Mouse (Mus musculus) adrenal gland, postnatal 25 days (tissue): ENCODE data around the gene Gm11733. TPM values are rescaled to one million over a fixed set of nuclear protein-coding genes. Genes with fewer than 3 reads are reported as not detected.
"Not testable (repeated sequence)": the region's sequence is repeated elsewhere in the genome, so short reads cannot be mapped to it uniquely, and the experiment has no call there.

ENCODE experiments used
- DNase-seq: peaks from one replicate; pipeline ENCODE4 v3.0.0; 2021; ENCODE audit warnings: mixed read lengths
- long read RNA-seq: library from polyadenylated mRNA; stranded (forward); transcript quantifications from one replicate; pipeline ENCODE4 v2.0.0, GENCODE M21; 2021
- total RNA-seq: library from RNA; stranded (reverse); gene quantifications from 2 replicates; pipeline ENCODE4 v1.2.3, GENCODE M21; 2021

Gm11733 gene
- not detected in 2 replicates for total RNA-seq
- long read RNA-seq, result 0 reads

DNA sequence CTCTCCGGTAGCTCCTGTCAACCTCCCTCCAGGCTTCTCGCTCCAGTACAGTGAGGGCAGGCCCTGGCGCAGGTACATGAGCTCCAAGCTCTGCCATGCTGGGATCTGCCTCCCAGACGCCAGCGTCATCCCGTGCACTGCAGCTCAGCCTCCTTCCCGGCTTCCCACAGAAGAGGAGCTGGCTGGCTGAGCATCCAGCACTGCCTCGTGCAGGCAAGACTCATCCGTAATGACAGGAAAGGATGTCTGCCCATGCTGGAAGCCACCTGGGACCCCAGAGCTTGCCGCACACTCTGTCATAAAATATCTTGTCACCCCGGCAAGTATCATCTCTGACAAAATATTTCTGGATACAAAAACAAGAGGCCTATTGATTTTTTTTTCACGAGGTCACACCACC is at the start of gene Gm11733:
Gene Gm11733, plus strand, starts transcription at position 171 of the 400 bp plus-strand sequence.
- DNase-seq, result no peak

GRCm38 (mm10) chr11:117436401-117437109 is 47.6 kb upstream of the Gm11733 start:
- peak; percentile 57 for DNase-seq

DNA sequence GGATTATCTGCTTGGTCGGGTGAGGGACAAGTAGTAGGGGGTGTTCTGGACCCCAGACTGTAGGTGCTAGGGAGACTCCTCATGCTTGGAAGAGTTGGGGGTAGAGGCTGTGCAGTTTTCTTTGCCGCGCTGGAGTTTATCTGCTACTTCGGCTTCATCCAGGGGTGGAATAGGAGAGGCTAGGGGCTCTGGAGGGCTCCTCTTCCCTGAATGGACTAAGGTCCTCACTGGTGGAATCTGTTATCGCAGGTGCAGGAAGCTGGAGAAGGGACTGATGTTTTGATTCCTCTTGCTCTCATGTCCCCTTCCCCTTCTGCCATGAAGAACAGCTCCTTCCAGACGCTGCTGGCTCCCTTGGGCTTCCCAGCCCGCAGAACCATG is 47.1 kb upstream of the Gm11733 start:
- no peak for DNase-seq

DNA sequence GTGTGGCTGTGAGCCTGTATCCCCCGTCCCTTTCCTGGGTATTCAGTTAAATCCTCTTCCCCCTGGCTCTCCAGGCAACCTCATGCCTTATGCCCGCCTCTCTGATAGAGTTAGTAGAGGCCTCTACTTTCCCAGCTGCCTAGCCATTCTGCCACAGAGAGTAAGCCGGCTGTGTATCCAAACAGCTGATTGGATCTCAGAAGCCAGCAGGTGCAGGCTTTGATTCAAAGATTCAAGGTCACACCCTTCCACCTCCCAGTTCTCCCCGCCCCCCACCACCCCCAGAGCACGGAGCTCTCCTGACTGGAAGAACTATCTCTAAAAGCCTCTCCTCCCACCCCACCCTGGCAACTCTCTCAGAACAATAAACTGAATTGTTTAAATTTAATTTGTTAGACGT is 45.8 kb upstream of the Gm11733 start:
- no peak for DNase-seq

DNA sequence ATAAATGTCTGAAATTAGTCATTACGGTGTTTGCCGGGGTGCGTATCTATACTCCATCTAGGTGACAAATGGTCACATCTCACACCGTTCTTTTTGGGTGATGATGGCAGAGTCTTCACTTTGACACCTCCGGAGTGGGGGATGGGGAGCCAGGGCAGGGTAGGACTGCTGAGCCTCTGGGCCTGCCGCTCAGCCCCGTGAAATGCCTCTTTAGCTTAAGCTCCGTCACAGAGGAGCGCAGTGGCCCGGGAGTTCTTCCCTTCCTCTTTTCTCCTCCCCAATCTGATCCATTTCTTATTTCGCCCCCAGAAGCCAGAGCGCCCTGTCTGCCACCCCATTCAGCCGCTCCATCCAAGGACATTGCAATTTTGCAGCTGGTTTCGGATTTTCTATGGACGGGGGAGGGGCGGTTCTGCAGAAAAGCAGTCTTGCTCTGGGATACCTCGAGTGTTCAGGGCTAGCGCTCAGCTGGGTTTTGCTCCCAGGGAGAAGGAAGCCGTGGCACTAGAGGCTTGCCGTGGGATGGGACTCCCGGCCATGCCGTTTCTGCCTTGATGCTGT is 43.2 kb upstream of the Gm11733 start:
- no peak for DNase-seq

DNA sequence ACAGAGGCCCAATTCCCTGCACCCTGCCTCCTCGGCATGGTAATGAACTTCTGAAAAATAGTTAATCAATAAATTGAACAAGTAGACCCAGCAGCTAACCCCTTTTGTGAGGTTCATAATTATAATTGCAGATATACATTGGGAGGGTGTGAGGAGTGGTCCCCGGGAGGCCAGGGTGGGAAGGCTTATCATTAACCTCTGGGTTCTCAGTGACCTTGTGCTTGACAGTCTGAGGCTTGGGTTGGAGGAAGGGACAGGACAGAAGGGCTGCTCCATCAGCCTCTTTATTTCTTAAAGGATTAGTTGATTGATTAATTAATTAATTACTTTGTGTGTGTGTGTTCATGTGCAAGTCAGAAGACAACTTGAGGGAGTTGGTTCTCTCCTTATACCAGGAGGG is 40.1 kb upstream of the Gm11733 start:
- DNase-seq, result no peak

DNA sequence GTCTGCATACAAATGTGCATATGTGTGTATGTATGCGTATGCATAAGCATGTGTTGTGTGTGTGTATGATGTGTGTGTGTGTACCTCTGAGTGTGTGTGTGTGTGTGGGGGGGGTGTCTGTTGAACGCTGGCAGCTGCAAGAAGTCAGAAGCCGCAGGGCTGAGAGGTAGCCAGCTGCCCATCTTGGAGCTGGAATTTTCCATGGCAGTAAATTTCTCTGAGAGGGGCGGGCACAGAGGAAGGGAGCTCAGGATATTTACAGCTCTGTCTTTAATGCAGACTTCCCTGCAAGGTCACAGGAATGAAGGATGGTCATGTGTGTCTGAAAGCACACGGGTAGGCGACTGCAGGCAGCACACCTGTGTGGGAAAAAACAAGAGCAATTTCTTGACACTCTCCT is 38.5 kb upstream of the Gm11733 start:
- DNase-seq, result no peak

DNA sequence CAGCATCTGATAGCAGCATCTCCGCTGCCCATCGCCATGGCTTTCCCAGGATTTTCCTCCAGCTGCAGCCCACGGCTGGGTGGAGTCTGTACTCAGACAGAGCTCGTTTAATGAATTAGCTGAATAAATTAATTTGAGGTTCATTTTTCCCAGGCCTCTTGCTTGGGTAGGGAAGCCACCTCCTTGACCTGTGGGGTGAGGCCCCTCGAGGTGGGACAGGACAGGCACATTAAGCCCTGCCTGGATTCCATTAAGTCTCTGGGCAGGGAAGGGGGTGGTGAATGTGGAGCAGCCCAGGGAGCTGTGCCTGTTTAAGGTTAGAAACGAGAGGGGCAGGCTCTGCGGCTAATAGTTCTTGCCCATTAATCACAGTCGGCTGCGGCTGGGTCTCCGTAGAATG is 30.1 kb upstream of the Gm11733 start:
- DNase-seq, result no peak

GRCm38 (mm10) chr11:117459148-117459547 is 25.0 kb upstream of the Gm11733 start:
- no peak for DNase-seq

DNA sequence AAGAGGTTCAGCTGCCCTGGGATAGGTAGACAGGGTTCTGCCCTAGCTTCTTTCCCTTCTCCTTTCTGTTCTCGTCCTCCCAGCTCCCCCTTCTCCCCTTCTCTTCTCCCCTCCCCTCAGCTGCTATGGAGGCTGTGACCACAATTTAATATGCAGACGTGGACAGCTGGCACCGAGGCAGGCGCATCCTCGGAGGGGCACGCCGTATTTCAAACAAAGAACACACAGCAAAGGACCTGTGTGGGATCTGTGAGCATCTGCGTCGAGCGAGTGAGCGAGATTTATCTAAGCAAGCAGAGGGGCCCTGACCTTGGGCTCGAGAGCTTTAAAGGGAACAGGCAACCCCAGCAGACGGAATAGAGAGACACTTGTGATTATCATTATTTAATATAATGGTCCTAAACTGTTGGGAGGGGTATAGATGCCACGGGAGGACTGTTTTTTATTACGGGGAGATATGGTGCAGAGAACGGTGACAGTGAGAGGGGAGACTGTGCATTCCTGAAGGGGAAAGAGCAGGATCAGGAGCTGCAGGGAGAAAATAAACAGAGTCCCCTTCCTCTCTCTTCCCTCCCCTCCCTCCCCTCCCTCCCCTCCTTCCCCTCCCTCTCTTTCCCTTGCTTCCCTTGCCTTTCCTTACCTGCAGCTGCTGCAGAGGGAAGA is 21.8 kb upstream of the Gm11733 start:
- DNase-seq, result no peak

GRCm38 (mm10) chr11:117463416-117463815 is 20.8 kb upstream of the Gm11733 start:
- not testable (repeated sequence) for DNase-seq

- no peak for DNase-seq
Observed at GRCm38 (mm10) chr11:117466292-117466691, 17.9 kb upstream of the Gm11733 start.

GRCm38 (mm10) chr11:117466911-117467310 is 17.3 kb upstream of the Gm11733 start:
- no peak for DNase-seq

DNA sequence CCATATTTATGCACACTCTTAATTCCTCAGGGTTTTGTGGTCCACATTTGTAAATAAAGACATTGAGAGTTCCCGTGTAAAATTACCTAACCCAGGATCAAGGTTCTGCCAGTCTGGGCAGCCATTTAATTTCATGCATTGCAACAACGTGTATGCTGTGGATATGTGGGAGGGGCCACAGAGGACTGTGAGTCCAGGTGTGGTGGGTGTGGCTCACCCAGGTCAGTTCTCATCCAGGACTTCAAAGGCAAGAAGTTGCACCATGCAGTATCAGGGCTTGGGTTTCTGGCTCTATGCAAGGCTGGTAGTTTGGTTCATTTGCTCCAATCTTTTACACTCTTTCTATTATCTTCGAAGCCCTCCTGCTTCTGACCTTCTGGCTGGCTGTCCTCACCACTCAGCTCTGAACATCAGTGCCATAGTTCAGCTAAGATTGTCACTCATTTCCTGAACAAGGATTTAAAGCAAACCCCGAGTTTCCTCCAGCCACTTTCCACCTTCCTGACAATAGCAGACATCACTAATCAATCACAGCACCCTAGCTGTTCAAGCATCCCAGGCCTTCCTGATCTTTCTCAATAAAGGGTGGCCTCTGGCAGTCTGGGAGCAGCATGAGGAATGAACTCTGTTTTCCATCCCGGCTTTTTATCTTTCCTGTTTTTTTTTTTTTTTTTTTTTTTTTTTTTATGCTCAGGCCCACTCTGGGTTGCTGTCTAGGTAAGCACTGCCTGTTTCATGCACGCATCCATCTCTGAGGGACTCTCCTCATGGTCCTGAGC is 15.4 kb upstream of the Gm11733 start:
- no peak for DNase-seq

DNA sequence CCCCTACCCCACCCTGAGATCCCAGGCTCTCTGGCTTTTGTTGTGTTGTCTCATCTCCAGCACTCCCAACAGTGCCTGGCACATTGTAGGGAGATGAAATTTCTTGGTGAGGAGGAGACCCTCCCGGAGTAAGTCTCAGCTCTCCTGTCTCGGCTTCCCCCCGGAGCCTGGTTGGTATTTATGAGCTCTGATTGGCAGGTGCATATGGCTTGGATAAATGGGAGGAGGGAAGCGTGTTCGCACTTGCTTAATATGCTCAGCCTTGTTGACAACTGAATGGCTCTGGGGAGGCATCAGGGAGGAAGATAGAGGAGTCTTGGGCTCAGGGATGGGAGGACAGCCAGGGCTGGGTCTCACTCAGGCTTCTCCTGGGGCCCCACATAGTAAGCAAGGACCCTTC is 14.4 kb upstream of the Gm11733 start:
- no peak for DNase-seq

- no peak for DNase-seq
Observed at GRCm38 (mm10) chr11:117470586-117471195, 13.5 kb upstream of the Gm11733 start.

- no peak for DNase-seq
Observed at GRCm38 (mm10) chr11:117471625-117472283, 12.4 kb upstream of the Gm11733 start.

- no peak for DNase-seq
Observed at GRCm38 (mm10) chr11:117472885-117473284, 11.3 kb upstream of the Gm11733 start.

DNA sequence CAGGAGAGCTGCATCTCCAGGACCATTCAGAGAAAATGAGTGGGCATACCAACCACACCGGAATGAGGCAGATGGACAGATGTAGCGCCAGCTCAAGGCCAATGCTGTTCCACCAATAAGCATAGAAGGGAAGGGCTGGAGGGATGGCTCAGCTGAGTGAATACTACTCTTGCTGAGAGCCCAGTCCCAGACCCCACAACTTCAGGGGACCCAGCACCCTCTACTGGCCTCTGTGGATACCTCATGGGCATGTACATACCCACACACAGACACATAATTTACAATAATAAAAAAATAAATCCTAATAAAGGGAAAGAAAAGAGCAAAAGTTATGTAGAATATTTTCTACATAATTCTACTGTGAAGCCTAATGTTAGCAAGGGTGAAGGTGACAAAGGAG is 9.0 kb upstream of the Gm11733 start:
- no peak for DNase-seq

DNA sequence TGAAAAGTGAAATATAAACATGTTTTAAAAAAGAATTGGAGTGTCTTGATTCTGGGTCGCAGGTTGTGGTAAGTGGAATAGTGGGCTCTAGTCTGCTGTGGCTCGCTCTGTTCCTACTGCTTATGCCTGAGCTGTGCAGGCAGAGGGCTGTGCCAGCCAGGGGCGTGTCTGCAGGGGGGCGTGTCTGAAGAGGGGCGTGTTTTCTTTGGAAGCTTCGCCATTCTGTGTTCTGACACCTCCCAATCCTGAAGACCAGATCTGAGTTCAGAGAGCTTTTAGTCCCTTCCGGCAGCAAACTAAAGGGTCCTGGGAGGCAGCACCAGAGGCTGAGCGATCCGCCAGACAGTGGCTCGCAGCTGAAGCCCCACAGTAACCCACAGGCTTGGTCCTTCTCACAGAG is 8.5 kb upstream of the Gm11733 start:
- DNase-seq, result peak; percentile 42

DNA sequence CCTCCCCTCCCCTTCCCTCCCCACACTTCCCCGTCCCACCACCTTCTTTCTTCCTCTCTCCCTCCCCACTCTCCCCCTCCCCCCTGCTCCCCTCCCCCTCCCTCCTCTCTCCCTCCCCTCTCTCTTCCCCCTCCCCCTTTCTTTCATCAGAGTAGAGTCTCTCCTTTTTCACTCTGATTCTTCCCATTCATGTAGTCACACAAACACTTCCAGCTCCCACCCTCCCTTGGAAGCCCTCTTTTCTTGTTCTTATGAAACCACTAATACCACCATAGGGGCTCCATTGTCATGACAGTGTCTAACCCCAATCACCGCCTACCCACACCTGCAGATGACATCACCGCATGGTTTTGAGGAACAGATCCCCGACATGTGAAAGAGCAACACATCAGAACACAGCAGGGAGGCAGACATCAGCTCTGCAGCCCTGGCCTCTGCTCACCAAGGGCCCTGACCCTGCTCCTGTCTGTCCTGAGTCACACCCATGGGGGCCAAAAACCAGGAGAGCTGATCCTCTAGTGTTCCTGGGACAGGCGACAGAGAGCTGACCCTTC is 7.5 kb upstream of the Gm11733 start:
- DNase-seq, result no peak
